Mouse (Mus musculus) liver, adult 2 months (tissue): ENCODE data around the gene Hint2.

Experiments
- CTCF ChIP-seq: fragments of 200-500 bp; IDR thresholded peaks from 2 replicates; pipeline ENCODE4 v1.5.1; 2011; ENCODE audit warnings: low read depth, low read length, control low read depth
- POLR2A ChIP-seq: fragments of 200-500 bp; IDR thresholded peaks from 2 replicates; pipeline ENCODE4 v1.6.1; 2011; ENCODE audit warnings: low read length, control low read depth; ENCODE audit not compliant: insufficient read depth; ENCODE audit errors: extremely low read depth

DNA sequence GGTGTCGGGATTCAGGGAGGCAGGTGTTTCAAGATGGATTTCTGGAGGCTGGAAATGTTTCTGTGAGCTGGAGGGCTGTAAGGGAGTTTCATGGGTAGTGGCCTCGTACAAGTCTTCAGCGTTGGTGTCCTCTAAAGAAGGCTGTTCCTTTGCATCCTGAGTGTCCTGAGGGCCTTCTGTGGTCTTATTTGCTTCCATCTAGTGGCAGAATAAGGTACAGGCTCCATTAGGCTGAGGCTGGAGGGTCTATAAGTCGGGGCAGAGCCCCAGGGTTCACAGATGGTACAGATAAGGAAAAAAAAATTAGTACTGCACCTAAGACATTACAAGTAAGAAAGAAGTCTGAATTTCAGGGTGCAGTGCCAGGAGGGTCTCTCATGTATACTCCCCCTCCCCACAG, 10.1 kb upstream of the Hint2 start:
- no peak for TF ChIP-seq CTCF
- no peak for TF ChIP-seq POLR2A
